Mouse (Mus musculus) kidney, adult 2 months (tissue): ENCODE measurements around the gene Sox15. TPM values are rescaled to one million over a fixed set of nuclear protein-coding genes. Genes with fewer than 3 reads are reported as not detected.

Experiments used
- DNase-seq: peaks from one replicate; pipeline ENCODE4 v3.0.0; 2021
- H3K27ac ChIP-seq: fragments of 200-500 bp; 2 replicates; pipeline ENCODE4 v1.5.1; 2012; ENCODE audit warnings: low read depth, low read length, control low read depth, inconsistent platforms; ENCODE audit not compliant: insufficient read depth
- H3K27me3 ChIP-seq: fragments of 200-500 bp; replicated peaks from 2 replicates; pipeline ENCODE4 v1.6.1; 2012; ENCODE audit warnings: mild to moderate bottlenecking, moderate library complexity, low read length, inconsistent platforms; ENCODE audit not compliant: control insufficient read depth, insufficient read depth
- H3K36me3 ChIP-seq: fragments of 200-500 bp; 2 replicates; pipeline ENCODE4 v1.6.1; 2012; ENCODE audit warnings: mild to moderate bottlenecking, moderate library complexity, low read length, inconsistent platforms; ENCODE audit not compliant: control insufficient read depth, insufficient read depth
- H3K4me1 ChIP-seq: fragments of 200-500 bp; 2 replicates; pipeline ENCODE4 v1.6.1; 2011; ENCODE audit warnings: low read length; ENCODE audit not compliant: control insufficient read depth, insufficient read depth
- H3K4me3 ChIP-seq: fragments of 200-500 bp; 2 replicates; pipeline ENCODE4 v1.5.1; 2011; ENCODE audit warnings: mild to moderate bottlenecking, low read depth, low read length, control low read depth; ENCODE audit not compliant: insufficient read depth
- CTCF ChIP-seq: fragments of 200-500 bp; conservative IDR thresholded peaks from 2 replicates; pipeline ENCODE4 v1.5.1; 2011; ENCODE audit warnings: low read depth, mild to moderate bottlenecking, control low read depth, low read length, moderate library complexity, mixed read lengths; ENCODE audit not compliant: insufficient read depth, insufficient read length
- POLR2A ChIP-seq: fragments of 200-500 bp; IDR thresholded peaks from one replicate; pipeline ENCODE4 v1.6.1; 2011; ENCODE audit warnings: low read depth, low read length, control low read depth
- WGBS: fragments of 180-500 bp; shearing (Covaris S2); methylation state at CpG from one replicate; pipeline ENCODE4 v1.1.7; 2018; 5-methylcytosine and 5-hydroxymethylcytosine counted together
- polyA plus RNA-seq: library from polyadenylated mRNA; depleted of rRNA; stranded (reverse); fragments of >200 nt; gene quantifications from 2 replicates; pipeline ENCODE4 v1.2.3, GENCODE M21; 2012

Sox15 gene
- polyA plus RNA-seq, 1 experiment, result 0.70 TPM

DNA sequence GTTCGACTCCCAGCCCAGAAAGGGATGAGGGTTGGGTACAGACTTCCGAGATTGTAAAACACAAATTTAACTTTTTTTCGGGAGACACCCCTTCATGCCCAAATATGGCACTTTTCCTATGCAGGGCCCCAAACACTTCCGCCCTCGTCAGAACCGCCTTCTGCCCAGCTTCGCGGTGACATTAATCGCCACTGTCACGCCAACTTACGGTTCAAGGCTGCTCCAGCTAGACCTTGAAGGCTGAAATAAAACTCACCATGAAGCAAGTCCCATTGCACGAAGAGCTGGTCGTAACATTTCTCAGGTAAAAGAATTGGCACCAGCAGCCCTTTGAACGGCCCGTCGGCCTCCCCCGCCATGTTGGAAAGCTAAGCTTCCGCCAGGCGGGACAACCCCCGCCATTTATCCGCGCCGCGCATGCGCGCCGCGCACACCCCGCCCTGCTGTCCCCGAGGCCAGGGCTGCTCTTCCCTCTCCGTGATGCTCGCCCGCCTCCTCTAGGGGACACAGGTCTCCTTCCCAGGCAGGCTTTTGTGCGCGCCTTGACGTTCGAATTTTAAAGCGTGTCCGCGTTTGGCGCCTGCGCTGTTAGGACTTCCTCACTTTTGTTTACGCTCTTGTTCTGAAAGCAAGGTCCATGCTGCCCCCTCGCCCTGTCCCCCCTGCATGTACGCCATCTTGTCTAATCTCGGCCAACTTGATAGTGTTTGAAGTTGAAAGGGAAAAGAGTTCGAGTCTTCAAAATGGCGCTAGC, 7.3 kb downstream of the Sox15 start, which contains the start of gene Mpdu1:
TSS of gene Mpdu1 (minus strand) at position 430 of the 754 bp plus-strand sequence.
- TF ChIP-seq POLR2A, result peak; percentile 31
- peak; percentile 41 for TF ChIP-seq CTCF
- WGBS, result under 1% methylated on average over 48 of the region's 48 CpGs
- DNase-seq, result peak; percentile 97

DNA sequence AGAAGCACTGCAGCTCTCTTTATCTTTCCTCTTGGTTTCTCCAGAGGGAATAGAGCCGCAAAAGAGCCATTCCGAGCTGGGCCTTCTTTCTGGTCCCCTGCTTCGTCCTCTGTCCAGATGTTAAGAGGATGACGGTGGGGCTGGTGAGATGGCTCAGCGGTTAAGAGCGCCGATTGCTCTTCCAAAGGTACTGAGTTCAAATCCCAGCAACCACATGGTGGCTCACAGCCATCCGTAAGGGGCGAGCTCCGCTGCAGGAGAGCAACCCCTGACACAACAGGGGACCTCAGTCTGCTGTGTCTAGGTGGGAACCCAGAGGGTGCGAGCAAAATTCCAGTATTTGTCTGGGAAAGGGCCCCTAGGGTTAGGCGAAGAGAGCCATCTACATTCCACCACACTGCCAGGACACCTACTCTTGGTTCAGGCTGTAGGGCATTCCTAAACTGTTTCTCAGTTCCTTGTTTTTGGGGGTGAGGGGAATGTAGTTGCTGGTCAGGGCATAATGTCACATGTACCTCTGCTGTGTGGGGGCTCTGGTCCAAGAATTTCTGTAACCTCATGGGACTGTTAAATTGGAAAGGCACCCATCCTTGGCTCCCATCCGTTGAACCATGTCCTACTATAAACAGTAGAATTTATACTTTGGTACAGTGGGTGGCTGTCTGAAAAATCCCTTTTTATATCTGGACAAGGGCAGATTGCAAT, 8.0 kb downstream of the Sox15 start:
- H3K36me3 ChIP-seq, result peaks cover 4% of the 10 kb centered on the region; the same call in 1 of the 2 replicates
- TF ChIP-seq CTCF (no peak), POLR2A (no peak)
- 70% methylated on average over 13 of the region's 13 CpGs for WGBS

More for the DNA sequence above, 7.3 kb downstream of the Sox15 start, which contains the start of gene Mpdu1:
- peak within 1 kb of the TSS; percentile 79 for H3K4me3 ChIP-seq
- H3K4me1 ChIP-seq, result peaks cover 6% of the 10 kb centered on the region; the same call in 1 of the 2 replicates
- H3K27me3 ChIP-seq, result no peaks in the 10 kb centered on the region
- H3K36me3 ChIP-seq, result peaks cover 2% of the 10 kb centered on the region; the same call in 1 of the 2 replicates
- H3K27ac ChIP-seq, result peak within 1 kb of the TSS; percentile 98

DNA sequence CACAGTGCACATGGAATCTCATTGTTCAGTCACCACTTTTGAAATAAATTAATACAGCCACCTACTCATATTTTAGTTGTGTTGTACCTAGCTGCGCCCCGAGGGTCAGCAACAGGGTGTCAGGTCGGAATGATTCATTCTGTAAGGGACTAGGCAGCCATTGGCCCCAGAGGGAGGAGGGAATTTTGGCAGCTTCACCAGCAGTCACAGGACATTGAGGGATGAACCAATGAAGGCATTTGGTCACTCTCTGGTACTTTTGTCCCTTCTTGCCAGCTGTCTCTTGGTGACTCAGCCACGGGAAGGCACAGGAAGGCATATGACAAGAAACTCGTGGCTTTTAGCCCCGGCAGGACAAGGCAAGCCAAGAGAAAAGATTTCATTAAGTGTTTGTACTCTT, 8.7 kb downstream of the Sox15 start:
- Histone ChIP-seq H3K27ac (no peak overlapping the region; the same call in 1 of the 2 replicates), H3K4me3 (no peak overlapping the region), H3K4me1 (peaks cover 6% of the 10 kb centered on the region; the same call in 1 of the 2 replicates), H3K36me3 (peaks cover 4% of the 10 kb centered on the region; the same call in 1 of the 2 replicates), H3K27me3 (no peaks in the 10 kb centered on the region)
- TF ChIP-seq POLR2A, result no peak
- DNase-seq, result peak; percentile 54
- WGBS, result 67% methylated on average over 6 of the region's 6 CpGs

More for the DNA sequence above, 8.0 kb downstream of the Sox15 start:
- Histone ChIP-seq H3K27me3 (no peaks in the 10 kb centered on the region), H3K4me1 (peaks cover 6% of the 10 kb centered on the region; the same call in 1 of the 2 replicates), H3K4me3 (peak overlapping the region; percentile 79), H3K27ac (peak overlapping the region; percentile 89)
- DNase-seq, result no peak

DNA sequence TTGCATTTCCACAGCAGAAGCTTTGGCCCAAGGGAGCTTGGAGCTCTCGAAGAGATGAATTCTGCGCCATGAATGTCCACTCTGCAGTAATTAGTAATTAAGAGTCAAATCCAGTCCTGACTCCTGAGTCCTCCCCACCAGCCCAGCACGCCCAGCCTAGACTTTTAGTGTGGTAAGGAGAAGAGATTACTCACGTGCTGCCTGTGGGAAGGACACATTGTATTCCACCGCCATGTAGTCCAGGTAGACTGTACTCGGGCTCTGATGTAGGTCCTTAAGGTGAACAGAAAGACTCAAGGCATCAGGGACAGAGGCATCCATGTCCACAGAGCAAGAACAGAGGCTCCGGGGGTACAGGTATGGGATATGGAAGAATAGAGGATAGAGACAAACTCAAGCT, 9.7 kb downstream of the Sox15 start:
- no peak for DNase-seq
- H3K4me3 ChIP-seq, result no peak overlapping the region
- 85% methylated on average over 7 of the region's 7 CpGs for WGBS
- TF ChIP-seq CTCF (no peak), POLR2A (no peak)
- no peak overlapping the region for H3K27ac ChIP-seq
- H3K36me3 ChIP-seq, result peaks cover 6% of the 10 kb centered on the region; the same call in 1 of the 2 replicates
- no peaks in the 10 kb centered on the region for H3K27me3 ChIP-seq
- peaks cover 6% of the 10 kb centered on the region; the same call in 1 of the 2 replicates for H3K4me1 ChIP-seq

DNA sequence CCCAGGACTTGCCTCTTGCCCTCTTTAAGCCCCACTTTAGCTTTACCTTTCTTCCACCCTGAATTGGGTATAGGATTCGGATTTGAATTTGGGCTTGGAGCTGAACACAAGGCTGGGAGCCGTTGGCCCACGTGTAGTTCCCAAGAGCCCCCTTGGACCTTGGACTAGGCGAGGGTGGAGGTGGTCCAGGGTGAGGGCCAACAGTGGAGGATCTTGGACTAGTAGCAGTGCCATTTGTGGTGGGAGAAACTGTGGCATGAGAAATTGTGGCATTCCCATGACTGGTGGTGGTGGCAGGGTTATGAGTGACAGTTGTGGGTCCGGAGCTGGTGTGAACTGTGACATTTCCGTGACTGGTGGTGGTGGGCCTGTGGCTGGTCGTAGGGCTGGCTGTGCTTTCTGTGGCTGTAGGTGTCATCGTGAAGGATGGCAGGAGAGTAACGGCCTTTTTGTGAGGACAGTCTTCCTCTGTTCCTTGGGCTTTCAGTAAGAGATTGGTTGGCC, 10.4 kb downstream of the Sox15 start:
- Histone ChIP-seq H3K27me3 (no peaks in the 10 kb centered on the region), H3K36me3 (peaks cover 6% of the 10 kb centered on the region; the same call in 1 of the 2 replicates), H3K27ac (no peak overlapping the region), H3K4me3 (no peak overlapping the region), H3K4me1 (peaks cover 8% of the 10 kb centered on the region; the same call in 1 of the 2 replicates)
- TF ChIP-seq POLR2A (no peak), CTCF (no peak)
- WGBS, result 70% methylated on average over 9 of the region's 9 CpGs
- no peak for DNase-seq

DNA sequence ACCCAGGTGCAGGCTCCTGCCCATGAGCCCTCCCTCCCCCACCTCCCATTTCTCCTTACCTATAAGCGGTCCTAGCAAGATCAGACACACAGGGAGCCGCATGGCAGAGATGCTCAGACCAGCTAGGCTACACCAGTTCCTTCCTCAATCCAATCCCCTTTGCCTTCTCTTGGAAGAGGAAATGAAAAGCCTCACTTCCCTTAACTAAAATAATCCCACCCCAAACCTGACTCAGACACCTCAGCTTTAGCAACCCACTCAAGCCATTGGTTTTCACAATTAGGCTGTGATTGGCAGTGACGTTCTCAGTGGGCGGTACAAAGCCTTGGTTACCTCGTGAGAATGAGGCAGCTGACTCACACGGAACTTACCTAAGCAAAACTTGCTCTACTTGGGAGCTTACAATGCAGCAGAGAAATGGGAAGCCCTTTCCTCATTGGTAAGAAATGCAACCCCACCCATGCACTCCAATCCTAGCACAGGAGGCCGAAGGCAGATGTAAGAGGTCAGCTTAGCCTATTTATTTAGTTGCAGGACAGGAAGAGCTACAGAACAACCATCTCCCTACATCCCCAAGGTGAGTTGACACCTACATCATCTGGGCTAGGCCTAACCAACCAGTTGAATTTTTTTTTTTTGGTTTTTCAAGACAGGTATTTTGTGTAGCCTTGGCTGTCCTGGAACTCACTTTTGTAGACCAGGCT, 11.0 kb downstream of the Sox15 start, which contains the start of gene Cd68:
TSS of gene Cd68 (minus strand) at position 193 of the 704 bp plus-strand sequence.
- DNase-seq, result peak; percentile 47
- TF ChIP-seq CTCF (no peak), POLR2A (no peak)
- no peak within 1 kb of the TSS for H3K27ac ChIP-seq
- H3K4me3 ChIP-seq, result no peak within 1 kb of the TSS
- peaks cover 6% of the 10 kb centered on the region; the same call in 1 of the 2 replicates for H3K36me3 ChIP-seq
- H3K27me3 ChIP-seq, result no peaks in the 10 kb centered on the region
- 39% methylated on average over 7 of the region's 7 CpGs for WGBS
- peaks cover 11% of the 10 kb centered on the region; the same call in 1 of the 2 replicates for H3K4me1 ChIP-seq
